Mouse (Mus musculus) testis, adult 2 months (tissue): ENCODE data around the gene Gamt. TPM values are rescaled to one million over a fixed set of nuclear protein-coding genes. Genes with fewer than 3 reads are reported as not detected.
A peak's percentile ranks its signal among the peaks of the same experiment; 100 is the strongest.

Source experiments
- H3K27ac ChIP-seq: fragments of 200-500 bp; 2 replicates; pipeline ENCODE4 v1.5.1; 2012; ENCODE audit warnings: low read depth, low read length; ENCODE audit not compliant: control insufficient read depth, insufficient read depth
- H3K27me3 ChIP-seq: fragments of 200-500 bp; 2 replicates; pipeline ENCODE4 v1.6.1; 2012; ENCODE audit warnings: mild to moderate bottlenecking, low read length, moderate library complexity; ENCODE audit not compliant: control insufficient read depth, insufficient read depth
- H3K36me3 ChIP-seq: fragments of 200-500 bp; 2 replicates; pipeline ENCODE4 v1.6.1; 2012; ENCODE audit warnings: mild to moderate bottlenecking, low read length; ENCODE audit not compliant: control insufficient read depth, insufficient read depth
- H3K4me1 ChIP-seq: fragments of 200-500 bp; 2 replicates; pipeline ENCODE4 v1.6.1; 2012; ENCODE audit warnings: low read length; ENCODE audit not compliant: control insufficient read depth, insufficient read depth
- H3K4me3 ChIP-seq: fragments of 200-500 bp; 2 replicates; pipeline ENCODE4 v1.5.1; 2012; ENCODE audit warnings: low read depth, mild to moderate bottlenecking, low read length, moderate library complexity, mixed read lengths; ENCODE audit not compliant: control insufficient read depth
- CTCF ChIP-seq: fragments of 200-500 bp; IDR thresholded peaks from 2 replicates; pipeline ENCODE4 v1.5.1; 2012; ENCODE audit warnings: low read depth, mild to moderate bottlenecking, inconsistent platforms, low read length, moderate library complexity; ENCODE audit not compliant: control insufficient read depth, insufficient read depth, insufficient replicate concordance
- POLR2A ChIP-seq: fragments of 200-500 bp; IDR thresholded peaks from 2 replicates; pipeline ENCODE4 v1.6.1; 2012; ENCODE audit warnings: low read depth, mild to moderate bottlenecking, inconsistent platforms, low read length, moderate library complexity; ENCODE audit not compliant: control insufficient read depth
- polyA plus RNA-seq: library from polyadenylated mRNA; depleted of rRNA; stranded (reverse); fragments of >200 nt; gene quantifications from 2 replicates; pipeline ENCODE4 v1.2.3, GENCODE M21; 2012

The Gamt gene
- polyA plus RNA-seq, 1 experiment = 38.5 TPM

- H3K4me1 ChIP-seq = peaks cover 9% of the 10 kb centered on the region
- no peak for TF ChIP-seq CTCF
- TF ChIP-seq POLR2A = no peak
- H3K27ac ChIP-seq = no peak overlapping the region
Measured at GRCm38 (mm10) chr10:80255881-80256535, 4.8 kb downstream of the Gamt start.

GRCm38 (mm10) chr10:80254331-80255297 is 6.2 kb downstream of the Gamt start:
- peak; percentile 9; the same call in 1 of the 2 replicates for TF ChIP-seq POLR2A
- TF ChIP-seq CTCF = no peak; the same call in 1 of the 2 replicates
- H3K4me1 ChIP-seq = peaks cover 2% of the 10 kb centered on the region; the same call in 1 of the 2 replicates
- H3K27me3 ChIP-seq = no peaks in the 10 kb centered on the region
- no peak overlapping the region for H3K4me3 ChIP-seq
- H3K36me3 ChIP-seq = no peaks in the 10 kb centered on the region; the same call in 1 of the 2 replicates
- H3K27ac ChIP-seq = no peak overlapping the region

More at GRCm38 (mm10) chr10:80255881-80256535, 4.8 kb downstream of the Gamt start:
- Histone ChIP-seq H3K4me3 (no peak overlapping the region), H3K36me3 (no peaks in the 10 kb centered on the region; the same call in 1 of the 2 replicates), H3K27me3 (no peaks in the 10 kb centered on the region)

GRCm38 (mm10) chr10:80253551-80253950 is 7.3 kb downstream of the Gamt start:
- TF ChIP-seq POLR2A (no peak), CTCF (no peak)
- H3K36me3 ChIP-seq = no peaks in the 10 kb centered on the region; the same call in 1 of the 2 replicates
- H3K27ac ChIP-seq = no peak overlapping the region
- H3K4me3 ChIP-seq = no peak overlapping the region
- H3K4me1 ChIP-seq = 0 out of 2 replicates have a peak, but pooled peaks cover 2% of the 10 kb centered on the region
- H3K27me3 ChIP-seq = no peaks in the 10 kb centered on the region

GRCm38 (mm10) chr10:80252493-80253274 is 8.1 kb downstream of the Gamt start:
- Histone ChIP-seq H3K4me1 (0 out of 2 replicates have a peak, but pooled peaks cover 2% of the 10 kb centered on the region), H3K36me3 (no peaks in the 10 kb centered on the region; the same call in 1 of the 2 replicates), H3K4me3 (no peak overlapping the region), H3K27me3 (no peaks in the 10 kb centered on the region), H3K27ac (no peak overlapping the region)
- TF ChIP-seq CTCF (no peak), POLR2A (no peak)

GRCm38 (mm10) chr10:80252011-80252410 is 8.8 kb downstream of the Gamt start:
- Histone ChIP-seq H3K27me3 (no peaks in the 10 kb centered on the region), H3K4me3 (no peak overlapping the region), H3K27ac (no peak overlapping the region), H3K36me3 (no peaks in the 10 kb centered on the region; the same call in 1 of the 2 replicates), H3K4me1 (0 out of 2 replicates have a peak, but pooled peaks cover 2% of the 10 kb centered on the region)
- TF ChIP-seq CTCF = no peak
- no peak for TF ChIP-seq POLR2A

- H3K4me3 ChIP-seq = no peak overlapping the region
- H3K27me3 ChIP-seq = no peaks in the 10 kb centered on the region
- H3K36me3 ChIP-seq = no peaks in the 10 kb centered on the region
- H3K27ac ChIP-seq = no peak overlapping the region
- H3K4me1 ChIP-seq = 0 out of 2 replicates have a peak, but pooled peaks cover 2% of the 10 kb centered on the region
- TF ChIP-seq POLR2A (no peak), CTCF (no peak)
Measured at GRCm38 (mm10) chr10:80250573-80250972, 10.2 kb downstream of the Gamt start.
